Mouse (Mus musculus) liver, adult 2 months (tissue): Measurements from ENCODE around the gene Ttc23l.

Experiments used
- CTCF ChIP-seq: fragments of 200-500 bp; IDR thresholded peaks from 2 replicates; pipeline ENCODE4 v1.5.1; 2011; ENCODE audit warnings: low read depth, low read length, control low read depth
- POLR2A ChIP-seq: fragments of 200-500 bp; IDR thresholded peaks from 2 replicates; pipeline ENCODE4 v1.6.1; 2011; ENCODE audit warnings: low read length, control low read depth; ENCODE audit not compliant: insufficient read depth; ENCODE audit errors: extremely low read depth

DNA sequence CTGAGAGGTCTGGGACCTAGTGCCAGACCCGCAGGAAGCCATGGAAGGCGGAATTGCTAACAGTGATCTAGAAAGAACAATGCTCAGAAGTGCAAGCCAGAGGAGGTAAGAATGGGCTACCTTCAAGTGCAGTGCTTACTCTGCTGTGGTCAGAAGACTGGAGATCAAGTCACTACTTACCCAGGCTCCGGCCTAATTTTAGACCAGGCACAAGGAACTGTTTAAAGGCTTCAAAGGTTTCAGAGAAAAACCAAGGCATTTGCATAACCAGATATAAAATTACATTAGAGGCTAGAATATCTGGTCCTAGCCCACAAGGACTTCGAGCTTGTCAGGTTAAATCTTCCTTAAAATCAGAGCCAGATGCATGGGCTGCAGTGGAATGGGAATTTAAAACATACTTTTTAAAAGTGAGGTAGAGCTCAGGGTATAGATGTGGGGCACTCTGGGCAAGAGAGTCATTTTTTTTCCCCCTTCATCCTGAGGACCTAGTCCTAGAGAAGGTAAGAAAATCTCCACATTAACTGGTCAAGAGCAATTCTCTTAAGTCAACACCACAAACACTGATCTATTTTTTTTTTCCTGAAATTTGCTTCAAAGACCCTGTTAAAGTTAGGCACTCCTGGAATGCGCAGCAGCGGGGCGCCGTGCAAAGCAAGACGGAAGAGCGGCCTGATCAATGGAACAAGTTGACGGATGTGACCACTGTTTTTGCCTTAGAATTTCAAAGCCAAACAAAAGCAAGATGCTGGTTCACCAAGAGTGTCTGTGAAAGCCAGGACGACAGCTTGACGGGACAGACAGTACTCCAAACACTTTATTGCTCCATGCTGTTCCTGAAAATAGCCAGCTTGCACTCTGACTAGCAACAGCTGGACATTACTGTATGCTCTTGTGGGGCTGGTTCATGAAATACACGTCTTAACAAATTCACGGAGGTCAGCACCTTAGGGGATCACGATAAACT is 40.1 kb upstream of the Ttc23l start:
- TF ChIP-seq CTCF (no peak), POLR2A (no peak)
